Mouse (Mus musculus) liver, embryonic 14.5 days (tissue): ENCODE data around the gene Slc28a3. TPM values are rescaled to one million over a fixed set of nuclear protein-coding genes. Genes with fewer than 3 reads are reported as not detected.

Source experiments
- ATAC-seq: fragments of 200-750 bp; cut with Nextera tagmentation; 2 replicates; pipeline ENCODE4 v1.8.0; 2017; ENCODE audit warnings: moderate number of reproducible peaks, mild to moderate bottlenecking, moderate library complexity; ENCODE audit not compliant: insufficient read depth
- DNase-seq, 3 experiments: peaks; one replicate each; pipeline ENCODE4 v3.0.0-alpha.2; 2012 to 2013; ENCODE audit warnings: low read depth in 3 of 3, low spot score in 3 of 3
- H3K27ac ChIP-seq: fragments of 300-500 bp; sonication (generic); 2 replicates; pipeline ENCODE4 v1.5.1; 2014; ENCODE audit warnings: moderate library complexity, mild to moderate bottlenecking, control low read depth, inconsistent platforms
- H3K27me3 ChIP-seq: fragments of 300-500 bp; sonication (generic); 2 replicates; pipeline ENCODE4 v1.6.1; 2014; ENCODE audit warnings: mild to moderate bottlenecking, low read length, moderate library complexity; ENCODE audit not compliant: control insufficient read depth, insufficient read depth
- H3K36me3 ChIP-seq: fragments of 300-500 bp; sonication (generic); replicated peaks from 2 replicates; pipeline ENCODE4 v1.6.1; 2014; ENCODE audit warnings: low read depth; ENCODE audit not compliant: control insufficient read depth, insufficient read depth
- H3K4me1 ChIP-seq, 2 experiments: fragments of 200-500 bp in 1 of 2; fragments of 300-500 bp in 1 of 2; sonication (generic) in 1 of 2; replicated peaks; 2 replicates each; pipeline ENCODE4 v1.6.1; 2012 to 2014; ENCODE audit warnings: antibody characterized with exemption in 1 of 2, inconsistent platforms in 1 of 2, low read length in 1 of 2; ENCODE audit not compliant: control insufficient read depth in 2 of 2, insufficient read depth in 2 of 2
- H3K4me2 ChIP-seq: fragments of 300-500 bp; sonication (generic); 2 replicates; pipeline ENCODE4 v1.6.1; 2014; ENCODE audit warnings: low read depth, mild to moderate bottlenecking, control low read depth, moderate library complexity
- H3K4me3 ChIP-seq, 2 experiments: fragments of 200-500 bp in 1 of 2; fragments of 300-500 bp in 1 of 2; sonication (generic) in 1 of 2; 2 replicates each; pipeline ENCODE4 v1.5.1; 2012 to 2014; ENCODE audit warnings: low read depth in 2 of 2, low read length in 2 of 2, mild to moderate bottlenecking in 2 of 2, control low read depth in 1 of 2, inconsistent platforms in 1 of 2, moderate library complexity in 1 of 2; ENCODE audit not compliant: insufficient read depth in 1 of 2
- H3K9ac ChIP-seq: fragments of 300-500 bp; sonication (generic); replicated peaks from 2 replicates; pipeline ENCODE4 v1.6.1; 2014; ENCODE audit warnings: mild to moderate bottlenecking, control low read depth, moderate library complexity
- H3K9me3 ChIP-seq: fragments of 300-500 bp; sonication (generic); 2 replicates; pipeline ENCODE4 v1.6.1; 2016; ENCODE audit warnings: low read length, mixed read lengths; ENCODE audit not compliant: control insufficient read depth
- CTCF ChIP-seq: IDR thresholded peaks from 2 replicates; pipeline ENCODE4 v1.5.1; 2016; ENCODE audit warnings: antibody characterized with exemption, low read depth, control low read depth
- EP300 ChIP-seq: IDR thresholded peaks from 2 replicates; pipeline ENCODE4 v1.6.1; 2016; ENCODE audit warnings: antibody characterized with exemption, low read depth
- WGBS: fragments of 180-500 bp; shearing (Covaris S2); extraction: QIAGEN DNeasy Blood & Tissue Kit; methylation state at CpG from one replicate; pipeline ENCODE4 v1.1.7; 2014; ENCODE audit not compliant: insufficient replicate concordance; 5-methylcytosine and 5-hydroxymethylcytosine counted together
- polyA plus RNA-seq, 2 experiments: library from polyadenylated mRNA; depleted of rRNA in 1 of 2; stranded (reverse) in 1 of 2; unstranded in 1 of 2; fragments of >200 nt; fragmentation: Nextera tagmentation in 1 of 2; extraction: Ambion mirVana in 1 of 2; gene quantifications; 2 replicates each; pipeline versions ENCODE4 v1.2.1 to v1.2.3; 2012 to 2014

The Slc28a3 gene
- polyA plus RNA-seq, 2 experiments = 0.01 TPM; not detected in 1

DNA sequence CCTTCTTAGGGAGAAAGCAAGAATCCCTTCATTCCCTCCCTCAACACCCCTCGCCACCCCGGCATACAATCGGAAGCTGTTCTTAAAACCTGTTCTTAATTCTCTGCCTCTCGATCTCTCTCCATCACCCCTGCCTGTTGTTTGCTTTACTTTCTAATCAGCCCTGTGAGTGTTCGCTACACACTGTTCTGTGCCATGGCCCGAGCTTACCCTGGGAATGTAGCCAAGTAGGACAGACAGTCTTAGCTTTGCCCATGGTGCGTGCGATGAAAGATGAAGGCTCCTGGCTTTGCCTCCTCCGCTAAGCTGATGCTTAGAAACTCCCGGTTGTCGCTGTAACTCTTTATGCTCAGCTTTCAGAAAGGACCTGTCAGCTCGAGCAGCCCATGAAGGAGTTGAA is 112.9 kb downstream of the Slc28a3 start:
- no peaks in the 10 kb centered on the region for H3K36me3 ChIP-seq
- H3K9ac ChIP-seq = no peak overlapping the region
- no peak for DNase-seq
- no peaks in the 10 kb centered on the region for H3K4me1 ChIP-seq
- no peak overlapping the region for H3K4me2 ChIP-seq
- no peak overlapping the region for H3K27ac ChIP-seq
- H3K27me3 ChIP-seq = no peaks in the 10 kb centered on the region; the same call in 1 of the 2 replicates
- TF ChIP-seq CTCF (no peak), EP300 (no peak)
- no peaks in the 10 kb centered on the region for H3K9me3 ChIP-seq
- no peak overlapping the region for H3K4me3 ChIP-seq
- 75% methylated on average over 12 of the region's 12 CpGs for WGBS
- no peak for ATAC-seq

Other genes with a start within 250 kb of the Slc28a3 start
- 8.5 and 9.3 TPM in 2 replicates for gene 2210016F16Rik, start 225.7 kb downstream of the Slc28a3 start, polyA plus RNA-seq (2012; rRNA removed)
- gene 2210016F16Rik, start 225.7 kb downstream of the Slc28a3 start, polyA plus RNA-seq (2014; fragmentation: Nextera tagmentation; extraction: Ambion mirVana) = 20.2 and 21.9 TPM in 2 replicates
- gene Rmi1, start 208.6 kb downstream of the Slc28a3 start, polyA plus RNA-seq (2012; rRNA removed) = 5.0 and 8.0 TPM in 2 replicates
- gene Rmi1, start 208.6 kb downstream of the Slc28a3 start, polyA plus RNA-seq (2014; fragmentation: Nextera tagmentation; extraction: Ambion mirVana) = 11.0 and 12.0 TPM in 2 replicates
- gene Hnrnpk, start 207.5 kb downstream of the Slc28a3 start, polyA plus RNA-seq (2012; rRNA removed) = 192 and 260 TPM in 2 replicates
- 584 and 624 TPM in 2 replicates for gene Hnrnpk, start 207.5 kb downstream of the Slc28a3 start, polyA plus RNA-seq (2014; fragmentation: Nextera tagmentation; extraction: Ambion mirVana)
- 0.06 and 0.07 TPM in 2 replicates for gene Ntrk2, start 195.7 kb upstream of the Slc28a3 start, polyA plus RNA-seq (2012; rRNA removed)
- gene Ntrk2, start 195.7 kb upstream of the Slc28a3 start, polyA plus RNA-seq (2014; fragmentation: Nextera tagmentation; extraction: Ambion mirVana) = 0.04 and 0.21 TPM in 2 replicates